ENCODE assay signal across 19 mouse cellular contexts in genomic region chr14:23645361-23646063, GRCm38 (mm10).
DNase-seq lines count a peak whose midpoint lies in the region; ATAC-seq and TF ChIP-seq lines count a peak whose summit lies in the region.
"Had no signal": no experiment of that assay in that cellular context is flagged by ENCODE, and none has a peak within 500 bp of the region (broad histone marks: within the 10 kb centered on the region; RNA-seq: fewer than 3 reads in every experiment).

No protein-coding gene starts in this region.

- no peaks in the 10 kb centered on the region for H3K27me3 ChIP-seq in midbrain, embryonic 14.5 days (ENCODE audit: control insufficient read depth, insufficient read depth, low read length)
- H3K27me3 ChIP-seq in midbrain, embryonic 10.5 days (ENCODE audit: low read depth, poor library complexity, severe bottlenecking): no peaks in the 10 kb centered on the region
- H3K27me3 ChIP-seq in kidney, embryonic 15.5 days: 0 out of 2 replicates have a peak, but pooled peaks cover 5% of the 10 kb centered on the region
- H3K27me3 ChIP-seq: embryonic facial prominence, embryonic 13.5 days; limb, embryonic 15.5 days had no signal

- no peak overlapping the region for H3K4me3 ChIP-seq in midbrain, embryonic 14.5 days (replicated peaks; ENCODE audit: low read depth, low read length)
- H3K4me3 ChIP-seq in midbrain, embryonic 10.5 days: no peak overlapping the region
- no peak overlapping the region for H3K4me3 ChIP-seq in olfactory bulb, adult 2 months (ENCODE audit: insufficient read depth, low read depth, low read length)
- H3K4me3 ChIP-seq in kidney, embryonic 15.5 days (replicated peaks): no peak overlapping the region
- H3K4me3 ChIP-seq: embryonic facial prominence, embryonic 13.5 days; forebrain, embryonic 10.5 days; heart, embryonic 15.5 days; hindbrain, embryonic 10.5 days; limb, embryonic 15.5 days had no signal

- peak; percentile 79 for ATAC-seq in frontal cortex, adult (ENCODE audit: low TSS enrichment)
- ATAC-seq in midbrain, embryonic 14.5 days (ENCODE audit: low FRiP score, low TSS enrichment): no peak; the same call in 1 of the 2 replicates
- ATAC-seq in kidney, embryonic 15.5 days (replicated peaks; ENCODE audit: low FRiP score): no peak
- ATAC-seq: liver, postnatal 0 days had no signal

- no peaks in the 10 kb centered on the region for H3K4me1 ChIP-seq in midbrain, embryonic 14.5 days (ENCODE audit: control insufficient read depth, insufficient read depth, low read length)
- H3K4me1 ChIP-seq in midbrain, embryonic 10.5 days: no peaks in the 10 kb centered on the region
- peaks cover 6% of the 10 kb centered on the region for H3K4me1 ChIP-seq in olfactory bulb, adult 2 months (ENCODE audit: control insufficient read depth, insufficient read depth, low read length)
- peaks cover 15% of the 10 kb centered on the region; the same call in 1 of the 2 replicates for H3K4me1 ChIP-seq in kidney, embryonic 15.5 days
- H3K4me1 ChIP-seq: embryonic facial prominence, embryonic 13.5 days; heart, embryonic 15.5 days; hindbrain, embryonic 10.5 days; limb, embryonic 15.5 days had no signal

- H3K4me2 ChIP-seq in midbrain, embryonic 14.5 days (ENCODE audit: low read length): no peak overlapping the region
- no peak overlapping the region for H3K4me2 ChIP-seq in kidney, embryonic 15.5 days
- H3K4me2 ChIP-seq: embryonic facial prominence, embryonic 13.5 days; heart, embryonic 15.5 days; limb, embryonic 15.5 days had no signal

- no peak for TF ChIP-seq CTCF in olfactory bulb, adult 2 months (IDR thresholded peaks at IDR 0.05; ENCODE audit: insufficient read depth, low read depth, low read length)

- no peaks in the 10 kb centered on the region for H3K36me3 ChIP-seq in midbrain, embryonic 14.5 days (ENCODE audit: control insufficient read depth, insufficient read depth, low read length)
- no peaks in the 10 kb centered on the region for H3K36me3 ChIP-seq in midbrain, embryonic 10.5 days
- H3K36me3 ChIP-seq in kidney, embryonic 15.5 days: no peaks in the 10 kb centered on the region
- H3K36me3 ChIP-seq: embryonic facial prominence, embryonic 13.5 days; forebrain, embryonic 10.5 days; heart, embryonic 15.5 days; hindbrain, embryonic 10.5 days; limb, embryonic 15.5 days had no signal

- H3K9ac ChIP-seq in midbrain, embryonic 14.5 days (replicated peaks; ENCODE audit: low read length): no peak overlapping the region
- no peak overlapping the region for H3K9ac ChIP-seq in kidney, embryonic 15.5 days
- H3K9ac ChIP-seq: embryonic facial prominence, embryonic 13.5 days; heart, embryonic 15.5 days; limb, embryonic 15.5 days; liver, postnatal 0 days had no signal

- no peak for TF ChIP-seq POLR2A in olfactory bulb, adult 2 months (IDR thresholded peaks at IDR 0.05; ENCODE audit: insufficient read depth, low read depth, low read length)

- DNase-seq in frontal cortex, postnatal 14 days (ENCODE audit: low spot score in 2 of 2): no peak
- DNase-seq in midbrain, embryonic 14.5 days: peak; percentile 62
- no peak for DNase-seq in midbrain, embryonic 10.5 days (ENCODE audit: low spot score)
- peak; percentile 7 to 31 for DNase-seq in adrenal gland, postnatal 36 days
- no peak for DNase-seq in thymus, postnatal 10 days (ENCODE audit: low spot score in 2 of 2)
- DNase-seq: cerebellum, adult 2 months; heart, adult 18-20 months; kidney, postnatal 14 days; liver, postnatal 0 days; lung, postnatal 4 days had no signal

- H3K9me3 ChIP-seq in midbrain, embryonic 14.5 days (ENCODE audit: control insufficient read depth, low read length): no peaks in the 10 kb centered on the region
- H3K9me3 ChIP-seq in midbrain, embryonic 10.5 days (replicated peaks): no peaks in the 10 kb centered on the region
- no peaks in the 10 kb centered on the region for H3K9me3 ChIP-seq in kidney, embryonic 15.5 days (replicated peaks)
- H3K9me3 ChIP-seq: embryonic facial prominence, embryonic 13.5 days; forebrain, embryonic 10.5 days; heart, embryonic 15.5 days; hindbrain, embryonic 10.5 days; limb, embryonic 15.5 days had no signal

- WGBS in midbrain, embryonic 14.5 days: 61% methylated on average over 9 of the region's 9 CpGs
- 85% methylated on average over 9 of the region's 9 CpGs for WGBS in midbrain, embryonic 10.5 days
- 50% methylated on average over 9 of the region's 9 CpGs for WGBS in olfactory bulb, adult 2 months
- WGBS in kidney, embryonic 15.5 days: 83% methylated on average over 9 of the region's 9 CpGs

- H3K27ac ChIP-seq in midbrain, embryonic 14.5 days (replicated peaks; ENCODE audit: low read depth, low read length): 0 out of 2 replicates have a peak overlapping the region, but pooled peaks have one; percentile 32
- no peak overlapping the region for H3K27ac ChIP-seq in midbrain, embryonic 10.5 days (replicated peaks)
- peak overlapping the region; percentile 78 for H3K27ac ChIP-seq in olfactory bulb, adult 2 months (ENCODE audit: insufficient read depth, low read depth, low read length)
- no peak overlapping the region for H3K27ac ChIP-seq in kidney, embryonic 15.5 days
- H3K27ac ChIP-seq: embryonic facial prominence, embryonic 13.5 days; forebrain, embryonic 10.5 days; heart, embryonic 15.5 days; hindbrain, embryonic 10.5 days; limb, embryonic 15.5 days; stomach, postnatal 0 days had no signal

Comparison
In these comparisons a context has a peak if more than half of its experiments do, and no peak if none do; other contexts are left out.
1. DNase-seq: peak in midbrain, embryonic 14.5 days (single experiment) and adrenal gland, postnatal 36 days (2 of 2); none in frontal cortex, postnatal 14 days (0 of 2), midbrain, embryonic 10.5 days (single experiment) and thymus, postnatal 10 days (0 of 2).
2. H3K27ac ChIP-seq: peak in midbrain, embryonic 14.5 days (single experiment) and olfactory bulb, adult 2 months (single experiment); none in midbrain, embryonic 10.5 days (single experiment) and kidney, embryonic 15.5 days (single experiment).